ENCODE assay signal across 27 mouse cellular contexts in genomic region chr19:18739146-18739545, GRCm38 (mm10). TPM values are rescaled to one million over a fixed set of nuclear protein-coding genes. Genes with fewer than 3 reads are reported as not detected.
"Had no signal": no experiment of that assay in that cellular context is flagged by ENCODE, and none has a peak within 500 bp of the region (broad histone marks: within the 10 kb centered on the region; RNA-seq: fewer than 3 reads in every experiment).

No protein-coding gene starts in this region.

- ATAC-seq: inflammation-experienced regulatory T-cells, adult 6 months; intestine, embryonic 16.5 days; midbrain, embryonic 15.5 days had no signal

- H3K4me2 ChIP-seq: limb, embryonic 12.5 days; limb, embryonic 15.5 days; midbrain, embryonic 12.5 days; midbrain, embryonic 15.5 days; neural tube, embryonic 12.5 days; neural tube, embryonic 15.5 days had no signal

- H3K27me3 ChIP-seq: limb, embryonic 12.5 days; limb, embryonic 15.5 days; midbrain, embryonic 12.5 days; midbrain, embryonic 15.5 days; neural tube, embryonic 12.5 days; neural tube, embryonic 15.5 days had no signal

- H3K4me1 ChIP-seq: limb, embryonic 12.5 days; limb, embryonic 15.5 days; midbrain, embryonic 12.5 days; midbrain, embryonic 15.5 days; neural tube, embryonic 12.5 days; neural tube, embryonic 15.5 days had no signal

- H3K4me3 ChIP-seq: layer of hippocampus, adult 2 months; limb, embryonic 12.5 days; limb, embryonic 15.5 days; midbrain, embryonic 12.5 days; midbrain, embryonic 15.5 days; neural tube, embryonic 12.5 days; neural tube, embryonic 15.5 days had no signal

- H3K36me3 ChIP-seq: limb, embryonic 12.5 days; limb, embryonic 15.5 days; midbrain, embryonic 12.5 days; midbrain, embryonic 15.5 days; neural tube, embryonic 12.5 days; neural tube, embryonic 15.5 days had no signal

- DNase-seq: kidney, adult 18-20 months; kidney, adult 9 months; kidney, postnatal 25 days; layer of hippocampus, adult 9-11 months; layer of hippocampus, postnatal 36 days; left cerebral cortex, postnatal 4 days; lung, adult 2 months; lung, postnatal 14 days; right cerebral cortex, adult 18-20 months; right cerebral cortex, postnatal 14 days; right cerebral cortex, postnatal 4 days; thymus, adult 2 months; thymus, postnatal 14 days; thymus, postnatal 4 days had no signal

- H3K9ac ChIP-seq: limb, embryonic 12.5 days; limb, embryonic 15.5 days; midbrain, embryonic 12.5 days; midbrain, embryonic 15.5 days; neural tube, embryonic 12.5 days; neural tube, embryonic 15.5 days had no signal

- H3K27ac ChIP-seq: kidney, postnatal 0 days; layer of hippocampus, adult 2 months; limb, embryonic 12.5 days; limb, embryonic 15.5 days; macrophage; midbrain, embryonic 12.5 days; midbrain, embryonic 15.5 days; neural tube, embryonic 12.5 days; neural tube, embryonic 15.5 days; stomach, postnatal 0 days had no signal

- H3K9me3 ChIP-seq: limb, embryonic 12.5 days; limb, embryonic 15.5 days; midbrain, embryonic 12.5 days; midbrain, embryonic 15.5 days; neural tube, embryonic 12.5 days; neural tube, embryonic 15.5 days had no signal

RNA-seq across cellular contexts. Expression of gene Trpm6, which starts 10.6 kb away (rescaled TPM):
- total RNA-seq: megakaryocyte, adult 5-6 weeks had no signal
- polyA plus RNA-seq: macrophage had no signal
